Mouse (Mus musculus): ENCODE data around the gene Fras1. TPM values are rescaled to one million over a fixed set of nuclear protein-coding genes. Genes with fewer than 3 reads are reported as not detected.

The Fras1 gene
- polyA plus RNA-seq, 1 experiment from 2014 or later, result 7.4 TPM

- Histone ChIP-seq H3K9ac (no peak overlapping the region), H3K9me3 (replicated peaks) (no peaks in the 10 kb centered on the region), H3K27ac (no peak overlapping the region), H3K27me3 (no peaks in the 10 kb centered on the region), H3K36me3 (ENCODE audit: poor library complexity, severe bottlenecking) (no peaks in the 10 kb centered on the region), H3K4me1 (no peaks in the 10 kb centered on the region), H3K4me3 (no peak overlapping the region), H3K4me2 (no peak overlapping the region)
- WGBS, result 79% methylated on average over 4 of the region's 4 CpGs
- no peak for ATAC-seq
Measured at GRCm38 (mm10) chr5:96501783-96502182, 128.0 kb downstream of the Fras1 start.

GRCm38 (mm10) chr5:96502400-96502799, 128.6 kb downstream of the Fras1 start:
- H3K4me3 ChIP-seq, result no peak overlapping the region
- no peak overlapping the region for H3K9ac ChIP-seq
- H3K4me1 ChIP-seq, result no peaks in the 10 kb centered on the region
- no peak overlapping the region for H3K27ac ChIP-seq
- ATAC-seq, result no peak
- no peaks in the 10 kb centered on the region for H3K27me3 ChIP-seq
- no peaks in the 10 kb centered on the region for H3K9me3 ChIP-seq (replicated peaks)
- no peak overlapping the region for H3K4me2 ChIP-seq
- no peaks in the 10 kb centered on the region for H3K36me3 ChIP-seq (ENCODE audit: poor library complexity, severe bottlenecking)
- 97% methylated on average over 1 of the region's 1 CpGs for WGBS

GRCm38 (mm10) chr5:96511005-96511404, 137.2 kb downstream of the Fras1 start:
- 80% methylated on average over 5 of the region's 5 CpGs for WGBS
- Histone ChIP-seq H3K27me3 (no peaks in the 10 kb centered on the region), H3K4me2 (no peak overlapping the region), H3K36me3 (ENCODE audit: poor library complexity, severe bottlenecking) (no peaks in the 10 kb centered on the region), H3K9ac (no peak overlapping the region), H3K4me3 (no peak overlapping the region), H3K9me3 (replicated peaks) (no peaks in the 10 kb centered on the region), H3K27ac (no peak overlapping the region), H3K4me1 (peaks cover 3% of the 10 kb centered on the region; the same call in 1 of the 2 replicates)
- no peak for ATAC-seq

GRCm38 (mm10) chr5:96513327-96513726, 139.6 kb downstream of the Fras1 start:
- ATAC-seq, result no peak
- no peak overlapping the region for H3K9ac ChIP-seq

GRCm38 (mm10) chr5:96515860-96516311, 142.1 kb downstream of the Fras1 start:
- ATAC-seq, result no peak
- Histone ChIP-seq H3K36me3 (ENCODE audit: poor library complexity, severe bottlenecking) (no peaks in the 10 kb centered on the region), H3K27ac (no peak overlapping the region), H3K4me3 (no peak overlapping the region), H3K4me1 (peaks cover 7% of the 10 kb centered on the region; the same call in 1 of the 2 replicates), H3K9me3 (replicated peaks) (0 out of 2 replicates have a peak, but pooled peaks cover 3% of the 10 kb centered on the region), H3K4me2 (no peak overlapping the region), H3K9ac (no peak overlapping the region), H3K27me3 (no peaks in the 10 kb centered on the region)
- WGBS, result 51% methylated on average over 3 of the region's 3 CpGs

More at GRCm38 (mm10) chr5:96513327-96513726, 139.6 kb downstream of the Fras1 start:
- Histone ChIP-seq H3K4me1 (peaks cover 7% of the 10 kb centered on the region; the same call in 1 of the 2 replicates), H3K4me2 (no peak overlapping the region), H3K27ac (no peak overlapping the region), H3K9me3 (replicated peaks) (0 out of 2 replicates have a peak, but pooled peaks cover 3% of the 10 kb centered on the region), H3K36me3 (ENCODE audit: poor library complexity, severe bottlenecking) (no peaks in the 10 kb centered on the region), H3K4me3 (no peak overlapping the region), H3K27me3 (no peaks in the 10 kb centered on the region)
- 91% methylated on average over 4 of the region's 4 CpGs for WGBS

- ATAC-seq, result no peak
- WGBS, result 71% methylated on average over 6 of the region's 6 CpGs
Measured at GRCm38 (mm10) chr5:96516329-96516728, 142.6 kb downstream of the Fras1 start.

GRCm38 (mm10) chr5:96521541-96521940, 147.8 kb downstream of the Fras1 start:
- WGBS, result 91% methylated on average over 9 of the region's 9 CpGs

More at GRCm38 (mm10) chr5:96516329-96516728, 142.6 kb downstream of the Fras1 start:
- H3K4me2 ChIP-seq, result no peak overlapping the region
- H3K27ac ChIP-seq, result no peak overlapping the region
- no peaks in the 10 kb centered on the region for H3K36me3 ChIP-seq (ENCODE audit: poor library complexity, severe bottlenecking)
- H3K9ac ChIP-seq, result no peak overlapping the region
- 0 out of 2 replicates have a peak, but pooled peaks cover 3% of the 10 kb centered on the region for H3K9me3 ChIP-seq (replicated peaks)
- H3K4me3 ChIP-seq, result no peak overlapping the region
- H3K27me3 ChIP-seq, result no peaks in the 10 kb centered on the region
- H3K4me1 ChIP-seq, result peaks cover 7% of the 10 kb centered on the region; the same call in 1 of the 2 replicates

GRCm38 (mm10) chr5:96522909-96523409, 149.2 kb downstream of the Fras1 start:
- no peak overlapping the region for H3K4me3 ChIP-seq
- ATAC-seq, result no peak
- no peaks in the 10 kb centered on the region for H3K9me3 ChIP-seq (replicated peaks)
- H3K36me3 ChIP-seq (ENCODE audit: poor library complexity, severe bottlenecking), result no peaks in the 10 kb centered on the region
- H3K27me3 ChIP-seq, result no peaks in the 10 kb centered on the region
- no peaks in the 10 kb centered on the region for H3K4me1 ChIP-seq
- WGBS, result 95% methylated on average over 5 of the region's 5 CpGs
- H3K4me2 ChIP-seq, result no peak overlapping the region
- H3K27ac ChIP-seq, result no peak overlapping the region
- H3K9ac ChIP-seq, result no peak overlapping the region

More at GRCm38 (mm10) chr5:96521541-96521940, 147.8 kb downstream of the Fras1 start:
- no peak for ATAC-seq
- Histone ChIP-seq H3K27me3 (no peaks in the 10 kb centered on the region), H3K27ac (no peak overlapping the region), H3K4me2 (no peak overlapping the region), H3K9me3 (replicated peaks) (0 out of 2 replicates have a peak, but pooled peaks cover 3% of the 10 kb centered on the region), H3K4me1 (no peaks in the 10 kb centered on the region), H3K4me3 (no peak overlapping the region), H3K36me3 (ENCODE audit: poor library complexity, severe bottlenecking) (no peaks in the 10 kb centered on the region), H3K9ac (no peak overlapping the region)

- WGBS, result 61% methylated on average over 7 of the region's 7 CpGs
- Histone ChIP-seq H3K27me3 (no peaks in the 10 kb centered on the region), H3K4me2 (no peak overlapping the region), H3K9ac (no peak overlapping the region), H3K9me3 (replicated peaks) (no peaks in the 10 kb centered on the region), H3K4me3 (no peak overlapping the region), H3K4me1 (0 out of 2 replicates have a peak, but pooled peaks cover 2% of the 10 kb centered on the region), H3K27ac (no peak overlapping the region), H3K36me3 (ENCODE audit: poor library complexity, severe bottlenecking) (no peaks in the 10 kb centered on the region)
- ATAC-seq, result no peak
Measured at GRCm38 (mm10) chr5:96528296-96528695, 154.5 kb downstream of the Fras1 start.

GRCm38 (mm10) chr5:96530516-96530915, 156.8 kb downstream of the Fras1 start:
- 0 out of 2 replicates have a peak, but pooled peaks cover 2% of the 10 kb centered on the region for H3K4me1 ChIP-seq
- H3K9ac ChIP-seq, result no peak overlapping the region
- no peak for ATAC-seq
- H3K4me3 ChIP-seq, result no peak overlapping the region
- H3K36me3 ChIP-seq (ENCODE audit: poor library complexity, severe bottlenecking), result no peaks in the 10 kb centered on the region
- 88% methylated on average over 3 of the region's 3 CpGs for WGBS
- H3K27me3 ChIP-seq, result no peaks in the 10 kb centered on the region
- H3K4me2 ChIP-seq, result no peak overlapping the region
- no peak overlapping the region for H3K27ac ChIP-seq
- no peaks in the 10 kb centered on the region for H3K9me3 ChIP-seq (replicated peaks)

GRCm38 (mm10) chr5:96531962-96532361, 158.2 kb downstream of the Fras1 start:
- no peak overlapping the region for H3K4me3 ChIP-seq
- no peaks in the 10 kb centered on the region for H3K9me3 ChIP-seq (replicated peaks)
- no peaks in the 10 kb centered on the region for H3K36me3 ChIP-seq (ENCODE audit: poor library complexity, severe bottlenecking)
- no peaks in the 10 kb centered on the region for H3K27me3 ChIP-seq
- no peak overlapping the region for H3K9ac ChIP-seq
- no peak overlapping the region for H3K4me2 ChIP-seq
- ATAC-seq, result no peak
- H3K4me1 ChIP-seq, result 0 out of 2 replicates have a peak, but pooled peaks cover 2% of the 10 kb centered on the region
- H3K27ac ChIP-seq, result no peak overlapping the region

GRCm38 (mm10) chr5:96536527-96536926, 162.8 kb downstream of the Fras1 start:
- no peak overlapping the region for H3K4me2 ChIP-seq
- WGBS, result 82% methylated on average over 3 of the region's 3 CpGs
- H3K36me3 ChIP-seq (ENCODE audit: poor library complexity, severe bottlenecking), result no peaks in the 10 kb centered on the region
- H3K27ac ChIP-seq, result no peak overlapping the region
- no peak overlapping the region for H3K4me3 ChIP-seq
- no peaks in the 10 kb centered on the region for H3K27me3 ChIP-seq
- H3K9ac ChIP-seq, result no peak overlapping the region
- H3K4me1 ChIP-seq, result no peaks in the 10 kb centered on the region
- no peak for ATAC-seq
- H3K9me3 ChIP-seq (replicated peaks), result no peaks in the 10 kb centered on the region

GRCm38 (mm10) chr5:96536937-96537336, 163.2 kb downstream of the Fras1 start:
- no peaks in the 10 kb centered on the region for H3K9me3 ChIP-seq (replicated peaks)
- ATAC-seq, result no peak
- H3K36me3 ChIP-seq (ENCODE audit: poor library complexity, severe bottlenecking), result no peaks in the 10 kb centered on the region
- H3K4me2 ChIP-seq, result no peak overlapping the region
- no peaks in the 10 kb centered on the region for H3K27me3 ChIP-seq
- H3K4me1 ChIP-seq, result no peaks in the 10 kb centered on the region
- no peak overlapping the region for H3K27ac ChIP-seq
- no peak overlapping the region for H3K4me3 ChIP-seq
- 93% methylated on average over 7 of the region's 7 CpGs for WGBS
- no peak overlapping the region for H3K9ac ChIP-seq

All from forebrain, embryonic 13.5 days (tissue).